Mouse (Mus musculus) kidney, postnatal 25 days (tissue): ENCODE results near the gene Il2rb.

Source experiments
- DNase-seq, 2 experiments: peaks; one replicate each; pipeline ENCODE4 v3.0.0; 2021; ENCODE audit warnings: mixed read lengths in 2 of 2

Il2rb gene

DNA sequence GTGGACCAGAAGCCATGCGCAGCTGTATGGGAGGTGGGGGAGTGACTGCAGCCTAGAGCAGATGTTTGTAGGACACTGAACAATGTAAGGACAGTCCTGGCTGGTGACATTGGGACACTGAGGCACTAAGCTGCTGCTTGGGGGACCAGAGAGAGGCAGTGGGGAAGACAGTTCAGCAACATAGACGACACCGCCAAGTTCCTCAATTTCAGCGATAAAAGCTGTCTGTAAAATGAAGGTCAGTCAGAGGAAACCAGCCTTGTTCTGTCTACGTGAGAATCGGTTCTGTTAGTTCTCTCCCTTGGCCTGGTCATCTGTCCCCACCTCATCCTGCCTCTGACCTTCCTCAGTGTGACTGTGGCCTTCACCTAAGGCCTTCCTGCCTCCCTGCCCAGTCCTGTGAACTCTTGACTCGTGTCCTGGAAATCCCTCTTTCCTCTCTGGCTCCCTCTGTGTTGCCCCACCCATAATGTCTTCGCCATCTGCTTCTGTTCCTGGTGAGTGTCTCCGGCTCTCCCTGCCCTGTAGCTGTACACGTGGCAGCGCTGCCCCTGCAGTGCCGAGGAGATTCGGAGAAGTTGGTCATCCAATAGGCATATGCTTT is 25.1 kb upstream of the Il2rb start:
- DNase-seq, result peak; percentile 52 to 78

DNA sequence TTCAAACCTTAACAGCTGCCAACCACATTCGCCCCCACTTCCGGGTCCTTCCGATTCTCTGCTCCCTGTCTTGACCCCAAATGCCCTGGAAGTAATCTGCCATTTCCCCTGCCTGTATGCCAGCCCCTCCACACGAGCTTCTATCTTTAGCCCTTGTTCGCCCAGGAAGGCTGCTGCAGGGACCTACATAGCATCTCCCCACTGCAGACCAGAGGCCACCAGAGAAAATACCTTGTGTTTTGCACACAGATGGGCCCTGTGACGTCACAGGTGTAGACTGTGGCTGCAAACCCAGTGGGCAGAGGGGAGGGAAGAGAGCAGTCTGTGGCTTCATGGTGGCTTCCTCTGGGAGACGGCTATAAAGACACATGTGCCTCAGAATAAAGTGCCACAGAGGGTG is 23.1 kb upstream of the Il2rb start:
- DNase-seq, result no peak

DNA sequence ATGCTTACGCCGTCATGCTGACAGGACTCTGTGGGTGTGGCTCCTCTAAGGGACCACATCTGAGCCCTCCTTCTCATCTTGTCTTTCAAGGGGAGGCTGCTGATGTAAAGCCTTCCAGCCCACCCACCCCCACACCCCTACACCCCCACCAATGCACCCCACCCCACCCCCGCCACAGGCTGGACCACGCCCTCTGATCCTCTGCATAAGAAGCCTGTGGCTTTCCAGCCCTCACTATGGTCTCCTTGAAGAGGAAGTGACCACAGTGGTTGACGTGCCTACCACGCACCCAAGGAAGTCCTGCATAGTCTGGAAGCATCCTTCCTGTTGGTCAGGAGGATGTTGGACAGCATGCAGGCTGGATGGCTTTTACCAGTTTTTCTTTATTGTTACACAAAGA is 20.7 kb upstream of the Il2rb start:
- DNase-seq, result no peak

DNA sequence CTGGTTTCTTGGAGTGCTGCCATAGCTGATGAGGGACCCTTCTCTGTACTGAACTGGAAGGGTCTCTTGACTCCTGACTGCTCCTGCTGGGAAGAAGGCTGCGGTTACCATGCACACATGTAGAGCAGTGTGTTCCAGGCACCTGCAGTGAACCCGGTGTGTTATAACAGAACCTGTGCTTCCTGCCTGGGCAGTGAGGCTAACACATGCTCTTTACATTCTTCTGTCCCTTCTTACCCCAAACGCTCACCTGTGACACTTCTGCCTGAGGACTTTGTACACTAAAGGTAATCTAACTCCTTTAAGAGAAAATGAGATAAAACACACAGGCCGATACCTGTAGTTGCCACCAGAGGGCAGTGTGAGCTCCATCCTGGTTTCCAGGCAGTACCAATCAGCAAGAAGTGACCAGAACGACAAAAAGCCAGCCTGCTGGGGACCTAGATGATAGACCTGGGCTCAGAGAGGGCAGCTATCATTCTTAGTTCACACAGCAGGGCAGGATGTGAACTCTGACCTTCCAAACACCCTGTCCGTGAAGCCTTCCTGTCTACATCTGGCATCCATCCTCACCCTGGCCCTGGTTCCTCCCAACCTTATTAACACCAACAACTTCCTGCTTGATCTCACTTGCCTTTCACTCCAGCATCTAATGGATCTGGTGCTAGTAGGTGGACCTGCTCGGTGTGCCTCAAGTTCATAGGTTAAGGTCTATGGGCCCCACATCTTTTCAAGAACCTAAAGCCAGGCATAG is 19.5 kb upstream of the Il2rb start:
- peak; percentile 78 to 86 for DNase-seq

GRCm38 (mm10) chr15:78513019-78513418 is 17.9 kb upstream of the Il2rb start:
- DNase-seq, result no peak

GRCm38 (mm10) chr15:78511951-78512350 is 16.9 kb upstream of the Il2rb start:
- DNase-seq, result no peak

GRCm38 (mm10) chr15:78510736-78511135 is 15.7 kb upstream of the Il2rb start:
- DNase-seq, result no peak

DNA sequence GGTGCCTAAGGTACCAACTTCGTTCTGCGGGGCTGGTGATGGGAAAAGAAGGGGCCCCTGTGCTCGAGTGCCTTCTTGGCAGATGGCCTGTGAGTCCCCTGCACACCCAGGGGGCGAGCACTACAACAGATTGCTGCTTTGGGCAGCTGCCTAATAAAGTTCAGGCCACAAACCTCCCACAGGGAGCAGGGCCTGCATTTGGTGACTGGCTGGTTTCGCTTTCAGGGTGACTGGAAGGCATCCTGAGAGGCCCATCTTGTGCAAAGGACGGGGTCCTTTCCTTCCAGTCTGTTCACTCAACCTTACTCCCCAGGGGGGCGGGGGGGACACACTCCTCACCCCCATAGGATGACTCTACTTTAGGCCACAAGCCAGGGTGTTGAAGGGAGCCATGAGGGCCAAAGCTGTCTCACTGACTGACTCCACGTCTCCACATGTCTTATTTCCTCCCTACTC is 15.1 kb upstream of the Il2rb start:
- no peak for DNase-seq

- no peak for DNase-seq
These were observed 14.3 kb upstream of the Il2rb start for GRCm38 (mm10) chr15:78509297-78509899.

- no peak for DNase-seq
These were observed 13.4 kb upstream of the Il2rb start for GRCm38 (mm10) chr15:78508443-78508842.

GRCm38 (mm10) chr15:78505541-78505940 is 10.5 kb upstream of the Il2rb start:
- DNase-seq, result no peak

- DNase-seq, result no peak
These were observed 9.7 kb upstream of the Il2rb start for GRCm38 (mm10) chr15:78504816-78505215.

DNA sequence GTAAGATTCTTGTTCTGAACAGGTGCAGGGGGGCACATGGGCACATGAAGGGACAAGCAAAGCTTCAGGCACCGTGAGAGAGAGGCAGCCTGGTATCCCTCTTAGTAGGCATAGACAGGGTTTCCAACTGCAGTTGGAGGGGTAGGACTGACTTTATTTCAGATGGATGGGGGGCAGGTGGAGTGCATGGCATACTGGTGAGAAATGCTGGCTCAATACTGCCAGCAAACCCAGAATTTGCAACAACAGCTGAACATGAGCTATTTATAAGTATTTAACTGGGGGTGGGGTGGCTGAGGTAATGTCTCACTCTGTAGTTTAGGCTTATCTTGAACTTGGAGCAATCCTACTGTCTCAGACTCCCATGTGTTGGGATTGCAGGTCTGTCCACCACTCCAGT is 8.9 kb upstream of the Il2rb start:
- no peak for DNase-seq

- no peak for DNase-seq
These were observed 7.5 kb upstream of the Il2rb start for GRCm38 (mm10) chr15:78502437-78503132.

GRCm38 (mm10) chr15:78493401-78494010 is 1.6 kb downstream of the Il2rb start:
- no peak for DNase-seq

DNA sequence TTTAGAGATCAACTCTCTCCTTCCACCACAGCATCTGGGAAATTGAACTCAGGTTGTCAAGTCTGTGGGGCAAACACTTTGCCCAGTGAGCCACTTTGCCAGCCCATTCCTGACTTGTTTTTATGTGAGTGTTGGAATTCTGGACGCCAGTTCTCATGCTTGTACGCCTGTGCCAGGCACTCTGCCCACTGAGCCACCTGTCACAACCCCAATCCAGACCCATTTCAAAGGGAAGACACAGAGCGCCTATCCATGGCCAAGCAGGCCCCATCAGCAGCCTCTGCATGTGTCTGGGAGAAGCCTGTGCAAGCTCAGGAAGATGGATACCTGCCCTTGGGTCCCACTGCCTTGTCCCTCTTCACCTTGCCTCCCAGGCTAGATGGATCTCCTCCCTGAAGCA is 3.8 kb downstream of the Il2rb start:
- no peak for DNase-seq

GRCm38 (mm10) chr15:78489906-78490305 is 5.2 kb downstream of the Il2rb start:
- no peak for DNase-seq

DNA sequence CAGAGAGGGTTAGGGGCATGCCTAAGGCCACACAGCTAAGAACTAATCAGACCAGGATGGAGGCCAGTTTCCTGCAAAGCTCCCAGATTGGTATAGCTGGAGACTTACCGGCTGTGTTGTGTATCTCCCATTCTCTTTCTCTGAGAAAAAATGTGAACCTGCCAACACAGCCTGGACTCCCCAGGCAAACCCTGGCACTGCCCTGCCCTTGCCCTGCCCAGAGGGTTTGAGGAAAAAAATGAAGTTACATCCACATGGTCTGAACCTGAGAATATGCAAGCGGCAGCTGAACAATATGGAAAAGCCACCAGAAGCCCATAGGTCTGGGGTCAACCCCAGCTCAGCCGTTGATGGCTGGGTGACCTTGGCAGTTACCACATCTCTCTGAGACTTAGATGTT is 5.8 kb downstream of the Il2rb start:
- no peak for DNase-seq

- no peak for DNase-seq
These were observed 8.0 kb downstream of the Il2rb start for GRCm38 (mm10) chr15:78487066-78487465.

- DNase-seq, result no peak
These were observed 8.5 kb downstream of the Il2rb start for GRCm38 (mm10) chr15:78486564-78486963.

DNA sequence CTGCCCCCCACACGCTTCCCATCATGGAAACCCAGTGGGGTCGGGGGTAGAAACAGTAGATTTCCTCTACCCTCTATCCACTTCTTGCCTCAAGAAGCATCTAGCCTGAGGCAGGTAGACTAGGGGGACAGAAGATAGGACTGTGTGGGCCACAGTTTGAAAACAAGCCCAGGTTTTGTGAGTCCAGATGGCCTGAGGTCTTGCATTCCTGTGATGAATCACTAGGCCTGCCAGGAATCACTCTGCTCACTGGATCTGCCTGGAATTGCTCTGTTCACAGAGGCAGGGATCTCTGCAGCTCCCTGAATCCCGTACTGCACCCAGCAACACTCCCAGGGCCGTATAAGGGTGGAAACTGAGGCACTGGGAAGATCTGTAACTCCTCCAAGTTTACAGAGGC is 11.8 kb downstream of the Il2rb start:
- no peak for DNase-seq

DNA sequence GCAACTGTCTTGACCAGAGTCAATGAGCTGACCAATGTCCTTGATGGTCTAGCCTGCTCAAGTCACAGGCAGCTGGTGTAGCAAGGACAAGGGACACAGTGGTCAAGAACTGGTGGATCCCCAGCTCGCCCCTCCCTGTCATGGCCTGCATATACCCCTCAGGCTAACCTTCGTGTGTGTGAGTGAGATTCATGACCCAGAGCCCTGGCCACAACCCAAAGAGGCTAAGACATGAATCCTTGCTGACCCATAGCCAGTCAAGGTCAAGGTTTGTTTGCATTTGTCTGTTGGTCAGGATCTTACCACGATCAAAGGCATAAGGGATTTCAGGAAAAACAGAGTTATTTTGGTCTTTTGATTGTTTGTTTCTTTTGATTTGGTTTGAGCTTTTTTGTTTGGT is 12.6 kb downstream of the Il2rb start:
- DNase-seq, result no peak

DNA sequence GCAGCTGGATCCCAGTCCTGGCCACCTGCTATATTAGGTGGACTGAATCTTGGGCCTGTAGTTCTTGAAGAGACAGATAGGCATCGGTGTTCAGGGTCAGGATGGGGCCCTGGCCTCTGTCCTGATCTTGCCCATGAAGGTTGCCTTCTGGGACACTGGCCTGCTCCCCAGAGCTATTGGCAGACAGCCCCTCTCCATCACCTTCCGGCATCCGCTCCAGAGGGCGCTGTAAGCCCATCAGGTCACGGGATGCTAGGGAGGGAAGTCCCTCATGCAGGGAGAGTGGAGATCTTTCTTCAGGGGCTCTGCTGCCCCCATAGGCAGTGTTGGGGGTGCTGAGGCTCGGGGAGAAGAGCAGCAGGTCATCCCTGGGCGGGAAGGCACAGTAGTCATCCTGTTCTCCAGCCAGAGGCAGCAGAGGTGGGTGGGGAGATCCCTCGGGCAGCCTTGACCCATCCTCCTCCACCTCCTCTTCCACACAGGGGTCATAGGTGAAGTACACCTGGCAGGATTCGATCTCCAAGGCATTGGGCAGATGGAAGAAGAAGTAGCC is 13.5 kb downstream of the Il2rb start:
- no peak for DNase-seq
